Mouse (Mus musculus) MEL (cell line): ENCODE measurements at regions not wholly inside any gene's neighbourhood (a gene's known extent, or its start where the extent isn't known, plus 50 kb on each side); places are given as distances from the start of the nearest gene placed in this dataset.

ENCODE experiments used
- DNase-seq: peaks from one replicate; pipeline ENCODE4 v3.0.0; 2011; ENCODE audit warnings: low read depth, low spot score
- H3K27ac ChIP-seq: 2 replicates; pipeline ENCODE4 v1.5.1; 2012; ENCODE audit warnings: low read depth, mild to moderate bottlenecking, control low read depth, low read length, moderate library complexity; ENCODE audit not compliant: control insufficient read depth
- H3K27me3 ChIP-seq, 2 experiments: fragments of 150-350 bp in 1 of 2; sonication (generic) in 1 of 2; 2 replicates each; pipeline ENCODE4 v1.6.1; 2012; ENCODE audit warnings: low read length in 2 of 2, mild to moderate bottlenecking in 2 of 2, improper control_type of control experiment in 1 of 2, moderate library complexity in 1 of 2; ENCODE audit not compliant: insufficient read depth in 2 of 2, control insufficient read depth in 1 of 2
- H3K36me3 ChIP-seq, 2 experiments: 2 replicates each; pipeline ENCODE4 v1.6.1; 2012 to 2014; ENCODE audit warnings: low read length in 2 of 2, improper control_type of control experiment in 1 of 2, inconsistent platforms in 1 of 2, mild to moderate bottlenecking in 1 of 2; ENCODE audit not compliant: insufficient read depth in 2 of 2, control insufficient read depth in 1 of 2
- H3K4me1 ChIP-seq, 2 experiments: fragments of 150-350 bp in 1 of 2; sonication (generic) in 1 of 2; 2 replicates each; pipeline ENCODE4 v1.6.1; 2012; ENCODE audit warnings: low read length in 2 of 2, improper control_type of control experiment in 1 of 2, mild to moderate bottlenecking in 1 of 2; ENCODE audit not compliant: insufficient read depth in 2 of 2, control insufficient read depth in 1 of 2
- H3K4me3 ChIP-seq, 2 experiments: fragments of 150-350 bp in 1 of 2; sonication (generic) in 1 of 2; 2 replicates each; pipeline ENCODE4 v1.5.1; 2012; ENCODE audit warnings: low read depth in 2 of 2, low read length in 2 of 2, mild to moderate bottlenecking in 2 of 2, moderate library complexity in 2 of 2, control low read depth in 1 of 2, improper control_type of control experiment in 1 of 2; ENCODE audit not compliant: control insufficient read depth in 1 of 2, insufficient read depth in 1 of 2
- H3K79me2 ChIP-seq: 2 replicates; pipeline ENCODE4 v1.6.1; 2012; ENCODE audit warnings: mild to moderate bottlenecking, low read length, moderate library complexity; ENCODE audit not compliant: control insufficient read depth, poor library complexity, insufficient read depth
- H3K9ac ChIP-seq: 2 replicates; pipeline ENCODE4 v1.6.1; 2012; ENCODE audit warnings: low read depth, mild to moderate bottlenecking, control low read depth, low read length, moderate library complexity; ENCODE audit not compliant: control insufficient read depth, poor library complexity, severe bottlenecking
- H3K9me3 ChIP-seq: fragments of 150-350 bp; sonication (generic); replicated peaks from 2 replicates; pipeline ENCODE4 v1.6.1; 2012; ENCODE audit warnings: mild to moderate bottlenecking, low read length, improper control_type of control experiment, moderate library complexity; ENCODE audit not compliant: insufficient read depth
- BHLHE40 ChIP-seq: IDR thresholded peaks from 2 replicates; pipeline ENCODE4 v1.6.1; 2012; ENCODE audit warnings: low read depth, mild to moderate bottlenecking, inconsistent platforms, low read length, improper control_type of control experiment, borderline replicate concordance
- CHD1 ChIP-seq: IDR thresholded peaks from 2 replicates; pipeline ENCODE4 v1.6.1; 2012; ENCODE audit warnings: low read depth, mild to moderate bottlenecking, inconsistent platforms, low read length, improper control_type of control experiment
- CTCF ChIP-seq, 3 experiments: IDR thresholded peaks in 2 of 3; conservative IDR thresholded peaks in 1 of 3; 2 replicates each; pipeline ENCODE4 v1.5.1; 2011 to 2012; ENCODE audit warnings: low read length in 3 of 3, low read depth in 2 of 3, mild to moderate bottlenecking in 2 of 3, improper control_type of control experiment in 1 of 3, inconsistent platforms in 1 of 3, mixed read lengths in 1 of 3, moderate library complexity in 1 of 3; ENCODE audit not compliant: control insufficient read depth in 1 of 3, insufficient read depth in 1 of 3, poor library complexity in 1 of 3, severe bottlenecking in 1 of 3
- E2F4 ChIP-seq: IDR thresholded peaks from 2 replicates; pipeline ENCODE4 v1.6.1; 2011; ENCODE audit warnings: low read depth, low read length, improper control_type of control experiment, borderline replicate concordance
- ELF1 ChIP-seq: IDR thresholded peaks from 2 replicates; pipeline ENCODE4 v1.6.1; 2014; ENCODE audit warnings: low read depth, mild to moderate bottlenecking, inconsistent platforms, low read length, improper control_type of control experiment, moderate library complexity
- EP300 ChIP-seq, 2 experiments: IDR thresholded peaks; 2 replicates each; pipeline ENCODE4 v1.6.1; 2011; ENCODE audit warnings: improper control_type of control experiment in 2 of 2, low read length in 2 of 2, low read depth in 1 of 2, mild to moderate bottlenecking in 1 of 2
- JUND ChIP-seq: IDR thresholded peaks from 2 replicates; pipeline ENCODE4 v1.6.1; 2011; ENCODE audit warnings: low read depth, mild to moderate bottlenecking, improper control_type of control experiment, low read length
- KAT2A ChIP-seq: conservative IDR thresholded peaks from 2 replicates; pipeline ENCODE4 v1.6.1; 2012; ENCODE audit warnings: low read depth, low read length, improper control_type of control experiment, inconsistent platforms
- MAX ChIP-seq: IDR thresholded peaks from 2 replicates; pipeline ENCODE4 v1.6.1; 2011; ENCODE audit warnings: low read length, improper control_type of control experiment
- MAZ ChIP-seq: IDR thresholded peaks from 2 replicates; pipeline ENCODE4 v1.6.1; 2012; ENCODE audit warnings: low read depth, mild to moderate bottlenecking, inconsistent platforms, low read length, improper control_type of control experiment
- MEF2A ChIP-seq: IDR thresholded peaks from 2 replicates; pipeline ENCODE4 v1.6.1; 2014; ENCODE audit warnings: low read depth, mild to moderate bottlenecking, inconsistent platforms, low read length, improper control_type of control experiment; ENCODE audit not compliant: poor library complexity, insufficient replicate concordance, severe bottlenecking; ENCODE audit errors: extremely low read depth
- MXI1 ChIP-seq: IDR thresholded peaks from 2 replicates; pipeline ENCODE4 v1.6.1; 2011; ENCODE audit warnings: mild to moderate bottlenecking, low read depth, low read length, improper control_type of control experiment
- NELFE ChIP-seq: IDR thresholded peaks from 2 replicates; pipeline ENCODE4 v1.6.1; 2011; ENCODE audit warnings: low read depth, low read length, improper control_type of control experiment
- POLR2A ChIP-seq, 2 experiments: IDR thresholded peaks; 2 replicates each; pipeline ENCODE4 v1.6.1; 2011 to 2012; ENCODE audit warnings: low read length in 2 of 2, mild to moderate bottlenecking in 2 of 2, control low read depth in 1 of 2, improper control_type of control experiment in 1 of 2, low read depth in 1 of 2, moderate library complexity in 1 of 2; ENCODE audit not compliant: control insufficient read depth in 1 of 2, insufficient read depth in 1 of 2, poor library complexity in 1 of 2
- POLR2AphosphoS2 ChIP-seq: IDR thresholded peaks from 2 replicates; pipeline ENCODE4 v1.6.1; 2011; ENCODE audit warnings: low read length, improper control_type of control experiment
- POLR2AphosphoS5 ChIP-seq: IDR thresholded peaks from 2 replicates; pipeline ENCODE4 v1.6.1; 2012; ENCODE audit warnings: low read depth, borderline replicate concordance, mild to moderate bottlenecking, inconsistent platforms, low read length, moderate library complexity, mixed read lengths
- RCOR1 ChIP-seq: IDR thresholded peaks from 2 replicates; pipeline ENCODE4 v1.6.1; 2012; ENCODE audit warnings: low read depth, mild to moderate bottlenecking, inconsistent platforms, low read length, improper control_type of control experiment
- SIN3A ChIP-seq: IDR thresholded peaks from 2 replicates; pipeline ENCODE4 v1.6.1; 2012; ENCODE audit warnings: low read length, improper control_type of control experiment, inconsistent platforms
- SMC3 ChIP-seq: IDR thresholded peaks from 2 replicates; pipeline ENCODE4 v1.6.1; 2011; ENCODE audit warnings: low read depth, low read length, improper control_type of control experiment
- TAL1 ChIP-seq: IDR thresholded peaks from 2 replicates; pipeline ENCODE4 v1.6.1; 2012; ENCODE audit warnings: mild to moderate bottlenecking, inconsistent platforms, low read length, moderate library complexity, mixed read lengths
- USF1 ChIP-seq: IDR thresholded peaks from 2 replicates; pipeline ENCODE4 v1.6.1; 2014; ENCODE audit warnings: low read depth, mild to moderate bottlenecking, inconsistent platforms, low read length, improper control_type of control experiment, moderate library complexity

GRCm38 (mm10) chr8:92066435-92066834 is 264.6 kb upstream of the Irx3 start:
- no peaks in the 10 kb centered on the region for H3K36me3 ChIP-seq
- H3K9me3 ChIP-seq: no peaks in the 10 kb centered on the region
- TF ChIP-seq TAL1: no peak
- TF ChIP-seq JUND: no peak
- TF ChIP-seq MEF2A: no peak
- no peak for TF ChIP-seq ELF1
- TF ChIP-seq CHD1: no peak
- no peak overlapping the region for H3K9ac ChIP-seq
- H3K79me2 ChIP-seq: no peaks in the 10 kb centered on the region
- no peak overlapping the region for H3K27ac ChIP-seq
- H3K4me1 ChIP-seq: no peaks in the 10 kb centered on the region
- no peaks in the 10 kb centered on the region for H3K27me3 ChIP-seq
- no peak overlapping the region for H3K4me3 ChIP-seq
- DNase-seq: no peak

GRCm38 (mm10) chr8:92065554-92066239 is 263.8 kb upstream of the Irx3 start:
- H3K9me3 ChIP-seq: no peaks in the 10 kb centered on the region
- H3K79me2 ChIP-seq: no peaks in the 10 kb centered on the region
- no peaks in the 10 kb centered on the region for H3K27me3 ChIP-seq

GRCm38 (mm10) chr8:92064971-92065370 is 263.1 kb upstream of the Irx3 start:
- DNase-seq: no peak
- TF ChIP-seq MAX (no peak), MEF2A (no peak), SIN3A (no peak), KAT2A (no peak), E2F4 (no peak), MAZ (no peak), CHD1 (no peak), BHLHE40 (no peak), TAL1 (no peak)
- Histone ChIP-seq H3K36me3 (no peaks in the 10 kb centered on the region), H3K9ac (no peak overlapping the region), H3K79me2 (no peaks in the 10 kb centered on the region), H3K9me3 (no peaks in the 10 kb centered on the region), H3K4me3 (no peak overlapping the region), H3K4me1 (no peaks in the 10 kb centered on the region), H3K27ac (no peak overlapping the region), H3K27me3 (no peaks in the 10 kb centered on the region)

More at GRCm38 (mm10) chr8:92065554-92066239, 263.8 kb upstream of the Irx3 start:
- no peaks in the 10 kb centered on the region for H3K36me3 ChIP-seq
- H3K27ac ChIP-seq: no peak overlapping the region
- DNase-seq: no peak
- no peak overlapping the region for H3K9ac ChIP-seq
- no peak overlapping the region for H3K4me3 ChIP-seq
- H3K4me1 ChIP-seq: no peaks in the 10 kb centered on the region
- TF ChIP-seq POLR2AphosphoS2: no peak
- TF ChIP-seq USF1: no peak
- no peak for TF ChIP-seq CTCF (IDR thresholded peaks at IDR 0.05 in 2 of 3, conservative IDR thresholded peaks at IDR 0.05 in 1 of 3; ENCODE audit: control insufficient read depth in 1 of 3, insufficient read depth in 1 of 3, low read depth in 2 of 3, low read length in 3 of 3, poor library complexity in 1 of 3, severe bottlenecking in 1 of 3)
- TF ChIP-seq MAX: no peak
- no peak for TF ChIP-seq POLR2A (IDR thresholded peaks at IDR 0.05; ENCODE audit: control insufficient read depth in 1 of 2, insufficient read depth in 1 of 2, low read depth in 1 of 2, low read length in 2 of 2, poor library complexity in 1 of 2)
- TF ChIP-seq SMC3: no peak
- TF ChIP-seq EP300 (IDR thresholded peaks at IDR 0.05; ENCODE audit: low read depth in 1 of 2, low read length in 2 of 2): no peak
- TF ChIP-seq POLR2AphosphoS5: no peak
- no peak for TF ChIP-seq ELF1
- no peak for TF ChIP-seq MXI1
- no peak for TF ChIP-seq RCOR1
- no peak for TF ChIP-seq NELFE
- TF ChIP-seq, all 39 proteins: peak for 0
